Mouse (Mus musculus): ENCODE measurements at regions not wholly inside any gene's neighbourhood (a gene's known extent, or its start where the extent isn't known, plus 50 kb on each side); places are given as distances from the start of the nearest gene placed in this dataset.

DNA sequence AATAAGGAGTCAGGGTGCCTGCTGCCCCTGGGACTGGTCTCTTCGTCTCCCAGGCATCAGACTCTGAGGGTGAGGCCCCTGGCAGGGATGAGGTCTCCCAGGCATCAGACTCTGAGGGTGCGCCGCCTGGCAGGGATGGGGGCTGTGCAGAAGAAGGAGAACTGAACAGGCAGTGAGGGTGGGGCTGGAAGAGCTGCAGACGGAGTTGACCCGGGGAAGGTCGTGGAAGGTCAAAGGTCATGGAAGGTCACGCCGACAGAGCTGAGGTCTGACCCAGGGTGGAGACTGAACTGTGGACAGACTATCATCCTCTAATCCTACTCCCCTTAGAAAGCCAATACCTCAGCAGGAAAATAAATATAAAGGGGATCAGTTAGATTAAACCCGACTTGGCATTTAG lies 50.6 kb upstream of the Grik3 start:
- Histone ChIP-seq H3K4me1 (peaks cover 14% of the 10 kb centered on the region), H3K9me3 (replicated peaks) (no peaks in the 10 kb centered on the region), H3K4me3 (replicated peaks) (no peak overlapping the region), H3K9ac (replicated peaks) (no peak overlapping the region), H3K36me3 (no peaks in the 10 kb centered on the region), H3K27ac (replicated peaks) (no peak overlapping the region), H3K27me3 (replicated peaks) (no peaks in the 10 kb centered on the region), H3K4me2 (no peak overlapping the region)
- no peak for ATAC-seq (ENCODE audit: low FRiP score)
- 28% methylated on average over 9 of the region's 9 CpGs for WGBS

DNA sequence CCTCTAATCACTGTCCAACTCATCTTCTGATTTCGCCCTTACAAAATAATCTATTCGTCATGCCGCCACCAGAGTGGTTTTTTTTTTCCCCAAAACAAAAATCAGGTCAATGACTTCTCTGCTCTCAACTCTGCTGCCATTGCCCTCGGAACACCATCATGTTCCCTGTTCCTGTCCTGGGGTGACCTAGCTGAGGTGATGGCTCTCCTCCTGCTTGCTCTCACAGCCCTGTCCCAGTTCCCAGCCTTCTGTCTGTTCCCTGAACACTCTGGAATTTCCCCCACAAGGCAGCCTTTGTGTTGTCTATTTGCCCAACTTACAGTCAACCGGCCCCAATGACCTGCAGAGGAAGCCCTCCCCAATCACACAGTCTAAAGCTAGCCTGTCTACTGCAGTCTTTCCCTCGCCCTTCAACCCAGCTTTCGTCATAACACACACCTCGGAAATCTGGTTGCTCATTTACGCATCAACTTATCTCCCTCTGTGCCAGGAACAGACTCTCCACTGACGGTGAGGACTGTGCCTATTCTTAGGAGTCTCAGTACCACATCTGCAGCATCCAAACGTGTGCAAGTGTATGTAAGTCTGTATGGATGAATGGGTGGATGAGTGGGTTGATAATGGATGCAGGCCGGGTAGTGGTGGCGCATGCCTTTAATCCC lies 53.2 kb upstream of the Grik3 start:
- no peak overlapping the region for H3K27ac ChIP-seq (replicated peaks)
- no peaks in the 10 kb centered on the region for H3K9me3 ChIP-seq (replicated peaks)
- no peak overlapping the region for H3K4me2 ChIP-seq
- H3K9ac ChIP-seq (replicated peaks) = no peak overlapping the region
- H3K4me3 ChIP-seq (replicated peaks) = no peak overlapping the region
- peaks cover 14% of the 10 kb centered on the region for H3K4me1 ChIP-seq
- no peaks in the 10 kb centered on the region for H3K27me3 ChIP-seq (replicated peaks)
- WGBS = 85% methylated on average over 13 of the region's 13 CpGs
- no peak for ATAC-seq (ENCODE audit: low FRiP score)
- no peaks in the 10 kb centered on the region for H3K36me3 ChIP-seq

DNA sequence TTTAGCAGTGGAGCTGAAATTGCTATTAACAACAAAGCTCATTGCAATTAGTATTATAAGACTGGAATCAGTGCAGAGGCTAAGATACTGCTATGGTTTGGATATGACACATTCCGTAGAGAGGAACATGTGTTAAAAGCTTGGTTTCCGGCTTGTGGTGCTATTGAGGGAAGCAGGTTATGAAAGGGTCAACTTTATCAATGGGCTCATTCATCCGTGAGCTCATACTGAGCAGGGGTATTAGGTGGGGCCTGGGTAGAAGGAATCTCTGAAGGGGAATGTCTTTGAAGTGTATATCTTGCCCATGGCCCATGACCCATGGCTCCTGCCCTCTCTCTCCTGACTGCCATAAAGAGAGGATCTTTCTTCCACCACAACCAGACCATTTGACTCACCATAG lies 57.0 kb upstream of the Grik3 start:
- Histone ChIP-seq H3K4me3 (replicated peaks) (no peak overlapping the region), H3K4me1 (0 out of 2 replicates have a peak, but pooled peaks cover 5% of the 10 kb centered on the region)
- 36% methylated on average over 3 of the region's 3 CpGs for WGBS

DNA sequence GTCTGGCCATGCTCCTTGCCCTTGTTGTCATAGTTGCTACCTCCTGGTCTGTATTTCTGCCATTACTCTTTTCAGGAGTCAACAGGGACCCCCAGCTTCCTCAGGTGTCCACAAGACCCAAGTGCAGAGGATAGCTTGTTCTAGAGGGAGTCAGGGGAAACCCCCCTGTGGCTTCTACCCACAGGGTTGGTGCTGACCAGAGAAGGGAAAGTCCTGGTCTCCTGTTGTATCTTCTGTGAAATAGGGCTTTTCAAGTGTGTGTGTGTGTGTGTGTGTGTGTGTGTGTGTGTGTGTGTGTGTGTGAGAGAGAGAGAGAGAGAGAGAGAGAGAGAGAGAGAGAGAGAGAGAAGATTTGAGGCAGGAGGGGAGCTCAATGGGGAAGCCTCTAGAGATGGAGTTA lies 58.9 kb upstream of the Grik3 start:
- H3K4me2 ChIP-seq = no peak overlapping the region
- H3K27ac ChIP-seq (replicated peaks) = no peak overlapping the region
- H3K36me3 ChIP-seq = no peaks in the 10 kb centered on the region
- no peak overlapping the region for H3K9ac ChIP-seq (replicated peaks)
- no peak overlapping the region for H3K4me3 ChIP-seq (replicated peaks)
- no peaks in the 10 kb centered on the region for H3K27me3 ChIP-seq (replicated peaks)
- 0 out of 2 replicates have a peak, but pooled peaks cover 5% of the 10 kb centered on the region for H3K4me1 ChIP-seq
- ATAC-seq (ENCODE audit: low FRiP score) = no peak
- no peaks in the 10 kb centered on the region for H3K9me3 ChIP-seq (replicated peaks)

More for the DNA sequence above, 57.0 kb upstream of the Grik3 start:
- Histone ChIP-seq H3K36me3 (no peaks in the 10 kb centered on the region), H3K9me3 (replicated peaks) (no peaks in the 10 kb centered on the region), H3K9ac (replicated peaks) (no peak overlapping the region), H3K27ac (replicated peaks) (no peak overlapping the region), H3K27me3 (replicated peaks) (no peaks in the 10 kb centered on the region), H3K4me2 (no peak overlapping the region)
- no peak for ATAC-seq (ENCODE audit: low FRiP score)

DNA sequence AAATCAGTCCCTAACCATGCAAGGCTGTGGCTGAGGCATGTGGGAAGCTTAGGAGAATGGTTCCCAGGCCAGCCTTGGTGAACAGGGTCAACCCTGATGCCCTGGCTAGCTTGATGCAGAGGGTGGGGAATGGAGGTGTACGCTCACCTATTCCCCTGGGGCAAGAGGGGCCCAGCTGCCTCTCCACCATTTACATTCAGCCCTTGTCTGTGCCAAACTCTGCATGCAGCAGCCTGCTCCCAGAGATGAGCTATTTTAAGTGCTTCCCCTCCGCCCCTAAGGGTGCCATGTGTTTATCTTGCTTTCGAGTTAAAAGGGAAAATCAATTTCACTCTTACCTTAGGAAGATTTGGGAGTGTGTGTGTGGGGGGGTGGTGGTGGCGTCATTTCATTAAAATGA lies 59.7 kb upstream of the Grik3 start:
- Histone ChIP-seq H3K9ac (replicated peaks) (no peak overlapping the region), H3K9me3 (replicated peaks) (no peaks in the 10 kb centered on the region), H3K4me2 (no peak overlapping the region), H3K27me3 (replicated peaks) (no peaks in the 10 kb centered on the region; the same call in 1 of the 2 replicates), H3K4me3 (replicated peaks) (no peak overlapping the region), H3K36me3 (no peaks in the 10 kb centered on the region), H3K4me1 (0 out of 2 replicates have a peak, but pooled peaks cover 5% of the 10 kb centered on the region), H3K27ac (replicated peaks) (no peak overlapping the region)
- WGBS = 54% methylated on average over 4 of the region's 4 CpGs
- ATAC-seq (ENCODE audit: low FRiP score) = no peak

DNA sequence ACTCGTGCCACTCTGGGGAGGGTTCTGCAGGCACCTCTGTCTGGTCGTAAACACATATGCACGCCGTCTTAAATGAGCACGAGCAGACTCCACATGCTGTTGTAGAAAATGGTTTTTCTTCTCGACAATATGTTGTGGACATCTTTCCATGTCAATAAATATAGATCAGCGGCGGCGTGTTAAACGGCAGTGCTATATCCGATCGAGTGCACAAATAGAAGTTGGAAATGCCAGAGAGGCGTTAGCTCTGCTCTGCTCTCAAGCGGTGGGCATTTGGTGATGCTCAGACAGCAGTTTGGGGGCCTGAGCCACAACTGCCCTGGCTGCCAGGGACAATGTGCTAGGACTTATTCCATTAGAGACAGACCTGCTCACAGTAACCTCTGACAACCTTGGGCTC lies 61.8 kb upstream of the Grik3 start:
- H3K36me3 ChIP-seq = no peaks in the 10 kb centered on the region
- H3K27me3 ChIP-seq (replicated peaks) = no peaks in the 10 kb centered on the region; the same call in none of the 2 replicates
- no peak overlapping the region for H3K9ac ChIP-seq (replicated peaks)
- H3K4me2 ChIP-seq = no peak overlapping the region
- H3K4me3 ChIP-seq (replicated peaks) = no peak overlapping the region
- H3K4me1 ChIP-seq = 0 out of 2 replicates have a peak, but pooled peaks cover 5% of the 10 kb centered on the region
- ATAC-seq (ENCODE audit: low FRiP score) = no peak
- H3K9me3 ChIP-seq (replicated peaks) = no peaks in the 10 kb centered on the region
- no peak overlapping the region for H3K27ac ChIP-seq (replicated peaks)
- WGBS = 55% methylated on average over 14 of the region's 14 CpGs

DNA sequence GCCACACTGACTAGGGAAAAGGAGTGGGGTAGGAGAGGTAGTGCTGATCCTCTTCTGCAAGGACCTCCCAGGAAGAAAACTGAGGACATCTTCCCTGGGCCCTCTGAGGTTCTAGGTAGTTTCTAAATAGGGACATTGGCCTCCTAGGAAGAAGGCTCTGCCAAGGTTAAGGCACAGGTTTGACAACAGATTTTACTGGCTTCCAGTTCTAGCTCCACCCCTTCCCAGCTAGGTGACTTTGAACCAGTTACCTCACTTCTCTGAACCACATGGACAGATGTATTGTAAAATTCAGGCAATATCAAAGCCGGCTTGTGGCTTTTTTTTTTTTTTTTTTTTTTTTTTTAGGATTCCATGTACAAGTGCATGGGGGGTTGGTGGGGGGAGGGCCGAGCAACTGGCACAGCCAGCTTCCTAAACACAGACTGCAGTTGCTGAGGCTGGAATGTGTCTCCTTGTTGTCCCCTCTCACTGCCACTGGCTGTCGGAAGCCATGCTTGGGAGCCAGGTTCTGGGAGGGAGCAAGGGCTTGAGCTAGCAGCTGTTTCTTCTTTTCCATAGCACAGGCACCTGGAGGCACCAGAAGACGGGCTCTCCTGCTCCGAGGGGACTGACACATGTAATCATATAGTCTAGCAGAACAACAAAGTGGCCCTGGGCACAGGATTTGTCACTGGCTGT lies 69.8 kb upstream of the Grik3 start:
- H3K27me3 ChIP-seq (replicated peaks) = peaks cover 3% of the 10 kb centered on the region; the same call in 1 of the 2 replicates
- 0 out of 2 replicates have a peak, but pooled peaks cover 2% of the 10 kb centered on the region for H3K4me1 ChIP-seq
- no peaks in the 10 kb centered on the region for H3K36me3 ChIP-seq
- no peak overlapping the region for H3K4me3 ChIP-seq (replicated peaks)
- H3K27ac ChIP-seq (replicated peaks) = no peak overlapping the region
- ATAC-seq (ENCODE audit: low FRiP score) = no peak
- H3K4me2 ChIP-seq = no peak overlapping the region
- H3K9me3 ChIP-seq (replicated peaks) = no peaks in the 10 kb centered on the region
- no peak overlapping the region for H3K9ac ChIP-seq (replicated peaks)
- WGBS = 56% methylated on average over 5 of the region's 5 CpGs

DNA sequence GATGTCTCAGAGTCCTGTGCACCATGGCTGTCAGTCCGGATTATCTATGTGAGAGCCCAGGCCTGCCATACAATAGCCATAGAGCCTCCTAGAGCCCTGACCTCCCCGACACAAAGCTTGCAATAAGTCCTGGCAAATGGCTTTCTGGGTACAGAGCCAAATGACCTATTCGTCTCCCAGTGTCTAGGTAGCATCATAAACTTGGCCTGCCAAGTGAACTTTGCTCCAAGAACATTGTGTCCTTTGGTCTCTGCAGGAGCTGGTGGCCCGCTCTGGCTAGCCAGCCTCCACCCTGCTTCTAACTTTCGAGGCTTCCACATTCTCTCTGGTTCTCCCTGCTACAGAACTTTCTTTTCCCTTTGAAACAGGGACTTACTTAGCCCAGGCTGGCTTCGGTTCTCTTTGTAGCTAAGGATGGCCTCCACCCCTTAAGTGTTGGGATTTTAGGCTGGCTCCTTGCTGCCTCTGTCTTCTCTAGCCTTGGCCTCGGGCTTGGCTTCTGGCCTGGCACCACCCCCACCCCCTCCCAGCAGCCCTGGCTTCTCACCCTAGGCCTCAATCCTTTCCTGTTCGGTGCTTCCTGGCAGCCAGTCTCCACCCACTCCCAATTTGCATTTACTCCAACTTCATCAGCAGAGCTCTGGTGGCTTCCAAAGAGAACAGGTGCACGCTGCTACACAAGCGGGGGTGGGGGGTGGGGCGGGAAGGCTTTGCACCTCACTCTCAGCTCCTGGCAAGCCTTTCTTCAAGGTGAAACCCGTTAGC lies 70.8 kb upstream of the Grik3 start:
- 48% methylated on average over 12 of the region's 12 CpGs for WGBS
- H3K9me3 ChIP-seq (replicated peaks) = no peaks in the 10 kb centered on the region
- no peak overlapping the region for H3K27ac ChIP-seq (replicated peaks)
- H3K27me3 ChIP-seq (replicated peaks) = 0 out of 2 replicates have a peak, but pooled peaks cover 3% of the 10 kb centered on the region
- H3K4me2 ChIP-seq = no peak overlapping the region
- no peak overlapping the region for H3K4me3 ChIP-seq (replicated peaks)
- H3K9ac ChIP-seq (replicated peaks) = no peak overlapping the region
- ATAC-seq (ENCODE audit: low FRiP score) = no peak
- peaks cover 5% of the 10 kb centered on the region; the same call in 1 of the 2 replicates for H3K4me1 ChIP-seq
- no peaks in the 10 kb centered on the region for H3K36me3 ChIP-seq

DNA sequence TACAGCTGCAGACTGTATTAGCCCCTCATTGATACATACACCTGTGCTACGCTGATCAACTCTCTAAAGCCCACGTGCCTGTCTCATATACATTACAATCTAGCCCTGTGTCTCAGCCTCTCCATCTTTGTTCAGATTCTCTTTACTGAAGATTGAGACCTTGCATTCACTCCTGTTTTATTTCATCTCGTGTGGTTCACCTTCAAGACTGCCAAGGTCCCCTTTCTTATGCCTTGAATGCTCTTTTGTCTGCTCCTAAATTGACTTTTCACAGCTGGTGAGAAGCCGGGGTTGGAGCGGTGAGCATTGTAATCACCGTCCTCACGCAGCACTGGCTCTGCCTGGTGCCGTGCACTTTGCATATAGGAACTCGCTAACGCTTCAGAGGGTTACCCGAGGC lies 75.2 kb upstream of the Grik3 start:
- no peak overlapping the region for H3K4me3 ChIP-seq (replicated peaks)
- H3K27me3 ChIP-seq (replicated peaks) = 0 out of 2 replicates have a peak, but pooled peaks cover 3% of the 10 kb centered on the region
- H3K27ac ChIP-seq (replicated peaks) = no peak overlapping the region
- no peak for ATAC-seq (ENCODE audit: low FRiP score)
- no peaks in the 10 kb centered on the region for H3K9me3 ChIP-seq (replicated peaks)
- H3K4me2 ChIP-seq = no peak overlapping the region
- peaks cover 25% of the 10 kb centered on the region for H3K4me1 ChIP-seq
- WGBS = 15% methylated on average over 11 of the region's 11 CpGs
- no peaks in the 10 kb centered on the region for H3K36me3 ChIP-seq
- no peak overlapping the region for H3K9ac ChIP-seq (replicated peaks)

DNA sequence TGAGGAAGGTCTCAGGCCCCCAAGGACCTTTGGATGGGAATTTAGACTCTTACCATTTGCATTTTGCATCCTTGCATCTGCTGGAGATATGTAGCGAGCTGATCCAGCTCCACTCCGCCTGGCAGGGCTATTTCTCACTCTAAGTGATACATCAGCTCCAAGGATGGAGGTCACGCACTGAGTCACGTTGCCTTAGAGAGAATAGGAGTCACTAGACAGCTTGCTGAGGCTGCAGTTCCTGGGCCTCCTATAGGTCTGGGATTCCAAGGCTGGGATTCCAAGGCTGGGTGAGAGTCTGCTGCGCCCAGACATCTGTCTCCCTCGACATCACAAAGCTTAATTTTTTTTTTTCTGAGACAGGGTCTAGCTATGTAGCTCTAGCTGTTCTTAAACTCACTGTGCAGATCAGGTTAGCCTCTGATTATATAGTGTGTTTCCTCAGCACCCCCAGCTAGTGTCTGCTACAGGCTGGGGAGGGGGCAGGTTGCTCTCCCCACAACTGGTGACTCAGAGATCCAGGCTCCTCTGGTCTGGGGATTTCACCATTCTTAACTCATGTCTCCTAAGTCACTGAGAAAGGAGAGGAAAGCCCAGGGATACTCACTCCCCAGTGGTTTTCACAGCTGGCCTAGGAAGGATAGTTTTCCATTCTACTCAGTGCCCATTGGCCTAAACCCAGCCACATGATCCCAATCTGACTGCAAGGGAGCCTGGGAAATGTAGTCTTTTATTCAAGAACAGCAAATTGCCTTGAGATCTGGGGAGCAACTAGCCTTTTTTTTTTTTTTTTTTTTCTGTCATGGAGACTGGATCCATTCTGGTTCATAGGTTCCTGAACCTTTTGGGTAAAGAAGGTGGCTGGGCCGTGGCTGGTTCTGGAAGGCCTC lies 76.4 kb upstream of the Grik3 start:
- Histone ChIP-seq H3K27me3 (replicated peaks) (0 out of 2 replicates have a peak, but pooled peaks cover 3% of the 10 kb centered on the region), H3K9me3 (replicated peaks) (no peaks in the 10 kb centered on the region), H3K4me2 (no peak overlapping the region), H3K27ac (replicated peaks) (no peak overlapping the region), H3K4me3 (replicated peaks) (no peak overlapping the region), H3K36me3 (no peaks in the 10 kb centered on the region), H3K9ac (replicated peaks) (no peak overlapping the region), H3K4me1 (peaks cover 28% of the 10 kb centered on the region)
- WGBS = 77% methylated on average over 7 of the region's 7 CpGs
- ATAC-seq (ENCODE audit: low FRiP score) = peak; percentile 77

Measured in neural tube, embryonic 15.5 days (tissue).